Mouse (Mus musculus) kidney, adult 2 months (tissue): ENCODE measurements at regions not wholly inside any gene's neighbourhood (a gene's known extent, or its start where the extent isn't known, plus 50 kb on each side); places are given as distances from the start of the nearest gene placed in this dataset.

ENCODE experiments used
- DNase-seq: peaks from one replicate; pipeline ENCODE4 v3.0.0; 2021
- H3K27ac ChIP-seq: fragments of 200-500 bp; 2 replicates; pipeline ENCODE4 v1.5.1; 2012; ENCODE audit warnings: low read depth, low read length, control low read depth, inconsistent platforms; ENCODE audit not compliant: insufficient read depth
- H3K27me3 ChIP-seq: fragments of 200-500 bp; replicated peaks from 2 replicates; pipeline ENCODE4 v1.6.1; 2012; ENCODE audit warnings: mild to moderate bottlenecking, moderate library complexity, low read length, inconsistent platforms; ENCODE audit not compliant: control insufficient read depth, insufficient read depth
- H3K36me3 ChIP-seq: fragments of 200-500 bp; 2 replicates; pipeline ENCODE4 v1.6.1; 2012; ENCODE audit warnings: mild to moderate bottlenecking, moderate library complexity, low read length, inconsistent platforms; ENCODE audit not compliant: control insufficient read depth, insufficient read depth
- H3K4me1 ChIP-seq: fragments of 200-500 bp; 2 replicates; pipeline ENCODE4 v1.6.1; 2011; ENCODE audit warnings: low read length; ENCODE audit not compliant: control insufficient read depth, insufficient read depth
- H3K4me3 ChIP-seq: fragments of 200-500 bp; 2 replicates; pipeline ENCODE4 v1.5.1; 2011; ENCODE audit warnings: mild to moderate bottlenecking, low read depth, low read length, control low read depth; ENCODE audit not compliant: insufficient read depth
- CTCF ChIP-seq: fragments of 200-500 bp; conservative IDR thresholded peaks from 2 replicates; pipeline ENCODE4 v1.5.1; 2011; ENCODE audit warnings: low read depth, mild to moderate bottlenecking, control low read depth, low read length, moderate library complexity, mixed read lengths; ENCODE audit not compliant: insufficient read depth, insufficient read length
- POLR2A ChIP-seq: fragments of 200-500 bp; IDR thresholded peaks from one replicate; pipeline ENCODE4 v1.6.1; 2011; ENCODE audit warnings: low read depth, low read length, control low read depth
- WGBS: fragments of 180-500 bp; shearing (Covaris S2); methylation state at CpG from one replicate; pipeline ENCODE4 v1.1.7; 2018; 5-methylcytosine and 5-hydroxymethylcytosine counted together

DNA sequence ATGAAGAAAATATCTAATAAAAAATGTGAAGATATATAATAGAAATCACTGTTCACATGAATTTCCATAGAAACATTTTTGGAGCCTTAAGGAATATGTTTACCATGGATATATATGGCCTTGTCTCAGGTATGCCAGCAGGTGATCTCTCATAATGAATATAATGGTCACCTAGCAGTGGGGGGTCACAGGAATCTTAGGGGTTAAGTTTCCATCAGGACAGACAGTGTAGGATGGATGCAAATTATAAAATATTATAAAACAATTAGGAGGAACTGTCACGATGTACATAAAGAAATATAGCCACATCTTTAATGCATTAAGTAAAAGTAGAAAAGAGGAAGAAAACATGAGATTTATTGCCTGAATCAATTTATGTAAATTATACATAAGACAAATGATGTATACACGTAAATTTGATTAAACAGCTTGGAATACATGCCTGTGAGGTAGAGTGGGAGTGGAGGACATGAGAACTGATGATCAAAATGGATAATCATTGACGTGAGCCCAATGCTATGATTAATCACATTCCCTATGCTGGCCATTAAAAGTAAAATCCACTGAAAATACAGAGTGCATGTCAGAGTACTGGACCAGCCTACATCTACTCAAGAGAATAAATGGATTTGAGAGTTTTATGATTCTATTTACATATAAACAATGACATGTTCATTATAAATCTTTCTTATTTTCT, 693.0 kb upstream of the Gpc5 start:
- DNase-seq, result no peak
- Histone ChIP-seq H3K4me3 (no peak overlapping the region), H3K4me1 (no peaks in the 10 kb centered on the region), H3K27me3 (no peaks in the 10 kb centered on the region), H3K27ac (no peak overlapping the region), H3K36me3 (no peaks in the 10 kb centered on the region)
- WGBS, result 74% methylated on average over 3 of the region's 3 CpGs
- TF ChIP-seq CTCF, result no peak
- no peak for TF ChIP-seq POLR2A

GRCm38 (mm10) chr14:114418851-114419250, 673.2 kb upstream of the Gpc5 start:
- Histone ChIP-seq H3K36me3 (no peaks in the 10 kb centered on the region), H3K27ac (no peak overlapping the region), H3K4me1 (no peaks in the 10 kb centered on the region), H3K4me3 (no peak overlapping the region), H3K27me3 (no peaks in the 10 kb centered on the region)
- no peak for DNase-seq
- WGBS, result 86% methylated on average over 3 of the region's 3 CpGs
- TF ChIP-seq POLR2A (no peak), CTCF (no peak)

DNA sequence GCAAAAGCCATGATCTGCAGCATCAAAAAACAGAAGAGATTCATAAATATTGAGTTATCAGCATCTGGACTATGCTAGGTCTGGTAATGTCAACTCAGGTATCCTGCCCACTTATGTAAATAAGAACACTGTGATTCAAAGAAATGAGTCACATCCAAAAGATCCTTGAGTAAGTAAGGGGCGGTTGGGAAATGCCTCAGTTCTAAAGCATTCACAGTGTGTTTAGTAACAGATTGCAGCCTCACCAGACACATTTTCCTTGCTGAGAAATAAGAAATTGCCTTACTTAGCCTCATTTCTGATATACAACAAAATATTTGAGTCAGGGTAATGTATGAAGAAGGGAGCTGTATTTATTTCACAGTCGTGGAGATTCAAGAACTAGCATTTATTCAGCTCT, 666.5 kb upstream of the Gpc5 start:
- Histone ChIP-seq H3K4me3 (no peak overlapping the region), H3K4me1 (no peaks in the 10 kb centered on the region), H3K27ac (no peak overlapping the region), H3K36me3 (no peaks in the 10 kb centered on the region), H3K27me3 (no peaks in the 10 kb centered on the region)
- no peak for DNase-seq
- 76% methylated on average over 2 of the region's 2 CpGs for WGBS
- TF ChIP-seq CTCF, result no peak
